Mouse (Mus musculus) common myeloid progenitor, adult 5-6 weeks (primary cell): ENCODE data around the gene Olfr322. TPM values are rescaled to one million over a fixed set of nuclear protein-coding genes. Genes with fewer than 3 reads are reported as not detected.
"Not testable (repeated sequence)": the region's sequence is repeated elsewhere in the genome, so short reads cannot be mapped to it uniquely, and the experiment has no call there.

ENCODE experiments used
- ATAC-seq: replicated peaks from 2 replicates; pipeline ENCODE4 v1.8.0; 2016; ENCODE audit warnings: low read depth, mild to moderate bottlenecking, moderate TSS enrichment, inconsistent platforms; ENCODE audit not compliant: poor library complexity, severe bottlenecking
- total RNA-seq: library from RNA; stranded (forward); fragments of 200-1000, 187-1606 nt; gene quantifications from 2 replicates; pipeline ENCODE4 v1.2.3, GENCODE M21; 2017

Olfr322 gene
- total RNA-seq, 1 experiment from 2014 or later: 0.27 TPM

- ATAC-seq: not testable (repeated sequence)
These were observed 59.1 kb downstream of the Olfr322 start for GRCm38 (mm10) chr11:58717723-58718122.

Other genes with a start within 250 kb of the Olfr322 start
- not detected in 2 replicates for gene 1810065E05Rik, start 237.7 kb upstream of the Olfr322 start, total RNA-seq
- gene Gm12253, start 226.2 kb upstream of the Olfr322 start, total RNA-seq: not detected in 2 replicates
- not detected in 2 replicates for gene Lypd9, start 205.9 kb upstream of the Olfr322 start, total RNA-seq
- not detected in 2 replicates for gene Olfr30, start 196.5 kb upstream of the Olfr322 start, total RNA-seq
- not detected in 2 replicates for gene Olfr332, start 166.2 kb upstream of the Olfr322 start, total RNA-seq
- gene Olfr331, start 156.2 kb upstream of the Olfr322 start, total RNA-seq: not detected in 2 replicates
- gene Olfr330, start 123.9 kb upstream of the Olfr322 start, total RNA-seq: not detected in 2 replicates
- gene Olfr329-ps, start 112.4 kb upstream of the Olfr322 start, total RNA-seq: not detected in 2 replicates
- not detected in 2 replicates for gene Olfr328, start 103.1 kb upstream of the Olfr322 start, total RNA-seq
- not detected in 2 replicates for gene Olfr224, start 88.2 kb upstream of the Olfr322 start, total RNA-seq
- gene Olfr325, start 81.1 kb upstream of the Olfr322 start, total RNA-seq: not detected in 2 replicates
- not detected in 2 replicates for gene Olfr324, start 63.7 kb upstream of the Olfr322 start, total RNA-seq
- not detected in 2 replicates for gene 2210407C18Rik, start 42.7 kb upstream of the Olfr322 start, total RNA-seq
- gene Olfr323, start 28.3 kb upstream of the Olfr322 start, total RNA-seq: not detected in 2 replicates
- gene Trim58, start 18.3 kb upstream of the Olfr322 start, total RNA-seq: 4.7 and 8.4 TPM in 2 replicates
- not detected in 2 replicates for gene Olfr320, start 22.3 kb downstream of the Olfr322 start, total RNA-seq
- not detected in 2 replicates for gene Olfr319, start 40.4 kb downstream of the Olfr322 start, total RNA-seq
- not detected in 2 replicates for gene Olfr318, start 65.2 kb downstream of the Olfr322 start, total RNA-seq
- gene Olfr317, start 80.4 kb downstream of the Olfr322 start, total RNA-seq: not detected in 2 replicates
- gene Olfr316, start 94.0 kb downstream of the Olfr322 start, total RNA-seq: not detected in 2 replicates
- gene Olfr315, start 114.4 kb downstream of the Olfr322 start, total RNA-seq: not detected in 2 replicates
- gene Olfr314, start 124.2 kb downstream of the Olfr322 start, total RNA-seq: not detected in 2 replicates
- not detected in 2 replicates for gene Fam183b, start 143.2 kb downstream of the Olfr322 start, total RNA-seq
- not detected in 2 replicates for gene Olfr313, start 156.2 kb downstream of the Olfr322 start, total RNA-seq
- gene Olfr312, start 170.5 kb downstream of the Olfr322 start, total RNA-seq: not detected in 2 replicates
- gene Olfr311, start 180.5 kb downstream of the Olfr322 start, total RNA-seq: not detected in 2 replicates
- gene Gm12258, start 188.4 kb downstream of the Olfr322 start, total RNA-seq: 1.8 and 2.0 TPM in 2 replicates
- gene 2810021J22Rik, start 208.4 kb downstream of the Olfr322 start, total RNA-seq: 4.7 and 11.1 TPM in 2 replicates
- 14.6 and 16.4 TPM in 2 replicates for gene Zfp39, start 245.4 kb downstream of the Olfr322 start, total RNA-seq